Mouse (Mus musculus): ENCODE data around the gene Il1r1.
"Not testable (repeated sequence)": the region's sequence is repeated elsewhere in the genome, so short reads cannot be mapped to it uniquely, and the experiment has no call there.

Gene Il1r1

DNA sequence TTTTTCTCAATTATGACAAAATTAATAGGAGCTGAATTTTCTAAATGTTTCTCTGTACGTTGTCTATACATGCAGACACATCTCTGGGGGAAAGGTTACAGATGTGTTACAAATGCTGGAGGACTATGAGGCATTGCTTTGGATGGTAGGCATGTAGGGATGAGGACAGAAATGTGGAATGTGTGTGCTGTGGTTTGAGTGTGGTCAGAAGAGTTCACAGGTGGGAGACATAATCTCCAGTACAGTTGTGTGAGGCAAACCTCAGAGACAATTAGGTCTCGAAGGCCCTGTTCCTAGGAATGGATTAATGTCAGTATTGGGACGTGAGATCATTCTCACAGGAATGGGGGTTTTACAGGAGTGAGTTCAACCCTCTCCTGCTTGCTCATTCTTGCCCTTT is 47.3 kb downstream of the Il1r1 start:
- no peak for DNase-seq

DNA sequence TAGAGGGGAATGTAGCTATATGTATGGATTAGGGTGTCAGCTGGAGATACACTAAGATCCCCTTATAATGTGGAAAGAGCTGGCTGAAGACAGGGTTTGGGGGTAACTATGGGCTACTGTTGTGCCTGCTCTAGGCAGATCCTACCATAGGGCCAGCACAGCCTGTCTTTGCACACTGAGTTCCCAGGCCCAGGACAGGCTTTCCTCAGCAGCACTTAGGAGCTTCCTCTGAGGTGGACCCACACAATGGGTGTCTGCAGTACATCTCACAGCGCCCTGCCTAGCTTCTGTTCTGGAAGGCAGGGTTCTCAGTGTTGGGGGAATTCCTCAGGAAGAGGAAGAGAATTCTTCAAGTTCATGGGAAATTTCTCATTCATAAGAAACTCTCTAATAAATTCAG is 48.6 kb downstream of the Il1r1 start:
- no peak for DNase-seq

DNA sequence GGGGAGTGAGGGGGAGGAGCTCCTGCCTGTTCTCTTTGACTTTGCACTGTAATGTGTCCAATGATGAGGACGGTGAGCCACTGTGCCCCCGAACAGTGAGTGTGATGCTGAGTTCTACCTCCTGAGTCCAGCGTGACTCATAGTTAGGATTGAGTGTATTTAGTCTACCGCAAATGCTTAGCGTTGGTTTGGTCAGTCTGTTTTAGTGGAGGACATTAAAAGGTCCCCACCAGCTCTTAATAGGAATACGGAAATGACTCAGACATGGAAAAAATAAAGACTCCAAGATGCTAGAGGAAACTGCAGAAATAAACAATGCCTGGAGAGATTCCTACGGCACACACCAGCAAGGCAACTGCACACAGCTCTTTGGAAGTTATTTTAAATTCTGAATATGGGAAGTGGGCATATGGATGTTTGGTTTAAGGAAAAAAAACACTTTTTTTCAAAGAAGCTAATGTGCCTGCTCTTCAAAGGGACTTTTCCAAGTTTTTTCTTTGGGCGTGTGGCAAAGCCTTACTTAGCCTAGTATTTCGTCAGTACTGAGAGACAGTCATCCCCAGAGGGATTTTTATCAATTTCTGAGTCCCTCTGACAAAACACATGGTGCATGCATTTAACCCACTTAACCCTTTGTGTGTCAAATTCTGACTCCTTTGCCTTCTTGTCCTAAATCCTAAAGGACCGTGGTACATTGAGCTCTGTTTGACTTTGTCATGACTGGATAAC is 50.6 kb downstream of the Il1r1 start:
- no peak for DNase-seq

GRCm38 (mm10) chr1:40277944-40278343 is 53.1 kb downstream of the Il1r1 start:
- no peak for DNase-seq

DNA sequence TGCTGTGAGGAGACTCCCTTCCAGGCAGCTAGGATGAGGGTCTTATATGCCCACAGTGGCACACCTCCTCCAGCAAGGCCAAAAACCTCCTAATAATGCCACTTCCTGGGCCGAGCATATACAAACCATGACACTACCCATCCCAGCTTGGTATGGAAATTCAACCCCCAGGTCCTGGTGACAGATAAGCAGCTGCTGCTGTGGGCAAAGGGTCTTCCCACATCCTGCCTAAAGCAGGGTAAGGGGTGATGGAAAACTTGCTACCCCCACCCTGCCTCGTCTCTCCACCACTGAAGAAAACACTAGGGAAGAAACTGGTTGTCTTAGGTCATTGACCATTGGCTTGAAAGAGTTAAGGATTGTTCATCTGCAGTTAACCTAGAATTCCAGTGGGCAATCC is 53.8 kb downstream of the Il1r1 start:
- DNase-seq = no peak

DNA sequence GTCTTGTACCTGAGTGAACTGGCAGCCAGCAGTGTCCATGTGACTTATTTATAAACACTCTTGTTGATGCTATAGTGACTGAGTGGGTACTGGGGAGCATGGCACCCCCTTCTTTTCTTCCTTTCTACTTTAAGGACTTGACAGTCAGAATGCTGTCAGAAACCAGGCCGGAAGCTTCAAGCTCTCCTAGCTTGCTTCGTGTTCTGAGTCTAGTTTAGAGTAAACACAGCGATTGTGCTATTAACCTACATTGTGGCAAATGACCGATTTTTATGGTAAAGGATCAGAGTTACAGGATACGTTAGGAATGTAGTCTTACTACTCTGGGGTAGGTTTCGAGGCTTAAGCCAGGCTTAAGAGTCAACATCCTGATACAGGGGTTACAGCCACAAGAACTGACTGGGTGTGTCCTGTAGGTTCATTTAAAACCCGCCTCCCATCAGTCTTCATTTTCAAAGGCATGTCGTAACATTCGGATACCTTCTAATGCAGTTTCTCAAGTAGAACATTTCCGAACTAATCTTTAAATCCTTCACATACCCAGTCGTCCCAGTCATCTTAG is 54.4 kb downstream of the Il1r1 start:
- DNase-seq = no peak

- no peak for DNase-seq
Observed at GRCm38 (mm10) chr1:40281950-40282349, 57.1 kb downstream of the Il1r1 start.

- DNase-seq = no peak
Observed at GRCm38 (mm10) chr1:40282394-40282793, 57.5 kb downstream of the Il1r1 start.

DNA sequence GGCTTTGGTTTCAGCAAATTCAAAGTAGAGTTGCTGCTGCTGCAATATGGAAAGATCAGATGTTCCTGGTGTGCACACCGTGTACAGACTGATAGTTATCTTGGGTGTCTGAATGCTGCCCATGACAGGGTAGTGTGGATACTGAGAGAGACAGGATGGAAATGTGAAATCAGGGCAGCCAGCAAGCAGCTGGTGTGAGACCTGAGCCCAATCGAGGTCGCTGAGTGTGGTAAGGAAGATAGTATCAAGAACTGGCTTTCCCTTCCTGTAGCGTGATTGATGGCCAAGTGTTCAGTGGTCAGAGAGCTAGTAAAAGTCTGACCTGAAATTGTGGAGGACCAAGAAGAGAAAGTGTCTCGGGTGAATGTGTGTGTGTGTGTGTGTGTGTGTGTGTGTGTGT is 59.1 kb downstream of the Il1r1 start:
- no peak for DNase-seq

DNA sequence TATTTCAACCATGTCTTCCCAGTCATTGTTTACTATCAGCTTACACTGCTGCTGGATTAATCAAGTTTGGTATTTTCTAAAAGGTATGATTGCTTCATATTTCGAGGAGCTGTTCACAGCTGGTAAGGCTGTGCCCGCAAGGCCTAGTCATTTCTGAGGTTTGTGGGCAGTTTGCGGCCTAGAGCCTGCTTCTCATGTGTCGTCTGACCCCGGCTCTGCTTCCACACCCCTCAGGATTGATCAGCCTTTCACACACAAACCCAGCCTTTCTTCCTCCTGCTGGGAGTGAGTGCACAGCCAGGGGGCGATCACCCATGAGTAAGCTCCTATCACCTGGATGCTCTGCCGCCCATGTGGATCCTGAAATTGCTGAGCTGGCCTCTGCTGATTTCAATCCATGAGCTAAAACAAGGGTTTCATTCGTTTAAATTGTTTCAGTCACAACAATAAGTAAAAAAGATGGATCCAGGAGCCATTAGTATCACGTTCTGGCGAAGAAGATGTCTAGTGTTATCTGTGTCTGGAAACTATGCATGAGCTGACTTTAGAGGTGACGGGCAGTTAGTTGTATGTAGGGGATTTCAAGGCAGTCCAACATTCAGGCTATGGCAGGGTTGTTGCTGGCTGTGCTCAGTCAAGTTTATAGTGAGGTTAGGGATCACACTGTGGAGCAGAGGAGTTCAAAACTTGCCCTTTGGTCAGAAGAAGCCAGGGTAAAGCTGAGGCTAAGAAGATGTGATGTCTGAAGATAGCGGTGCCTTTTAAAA is 65.8 kb downstream of the Il1r1 start:
- DNase-seq = no peak

GRCm38 (mm10) chr1:40292231-40292630 is 67.4 kb downstream of the Il1r1 start:
- no peak for DNase-seq

- no peak for DNase-seq
Observed at GRCm38 (mm10) chr1:40293891-40294290, 69.0 kb downstream of the Il1r1 start.

- DNase-seq = no peak
Observed at GRCm38 (mm10) chr1:40294824-40295223, 69.9 kb downstream of the Il1r1 start.

DNA sequence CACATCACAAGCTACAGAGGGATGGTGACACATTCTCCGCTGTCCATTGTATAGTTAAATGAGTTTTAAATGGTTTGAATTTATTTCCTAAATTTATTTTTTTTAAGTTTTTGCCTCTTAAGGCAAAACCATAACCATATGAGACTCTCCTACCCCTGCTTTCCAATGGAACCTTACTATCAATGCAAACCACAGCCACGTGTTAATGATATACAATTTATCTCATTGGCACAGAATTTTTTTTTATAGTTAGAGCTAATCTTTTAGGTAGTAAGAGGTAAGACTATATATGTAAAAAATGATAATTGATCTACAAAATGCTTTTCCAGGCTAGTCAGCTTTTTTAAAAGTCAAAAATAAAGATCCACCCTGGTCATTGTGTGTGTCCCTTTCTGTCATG is 73.2 kb downstream of the Il1r1 start:
- no peak for DNase-seq

DNA sequence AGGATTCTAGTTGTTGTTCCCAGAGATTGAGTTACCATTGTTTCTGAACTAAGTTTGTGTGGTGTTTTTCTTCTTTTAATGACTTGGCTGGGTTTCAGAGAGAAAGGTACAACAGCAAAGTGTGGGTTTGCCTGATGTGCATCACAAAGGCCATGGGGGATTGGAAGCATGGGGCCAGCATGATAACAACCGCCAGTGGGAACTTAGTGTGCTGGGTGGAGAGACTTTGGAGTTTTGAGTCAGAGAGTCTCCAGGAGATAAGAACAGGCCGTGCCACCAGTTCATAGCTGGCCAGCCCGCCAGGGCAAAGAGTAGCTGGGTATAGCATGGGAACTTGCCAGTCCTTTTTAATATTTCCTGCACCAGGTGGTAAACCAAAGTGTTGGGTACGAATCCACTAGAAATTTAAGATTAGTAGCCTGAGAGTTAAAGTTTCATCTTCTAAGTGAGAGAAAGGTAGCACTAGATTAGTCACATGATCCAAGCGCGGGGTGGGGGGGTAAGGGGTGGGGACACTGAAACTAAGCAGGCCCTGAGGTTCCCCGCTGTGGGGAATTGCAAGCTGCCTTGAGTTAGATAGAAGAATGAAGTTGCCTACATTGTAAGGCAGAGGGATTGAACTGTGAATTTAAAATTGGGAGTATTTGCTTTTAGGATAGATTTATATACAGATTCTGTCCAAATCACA is 78.4 kb downstream of the Il1r1 start:
- DNase-seq = no peak

DNA sequence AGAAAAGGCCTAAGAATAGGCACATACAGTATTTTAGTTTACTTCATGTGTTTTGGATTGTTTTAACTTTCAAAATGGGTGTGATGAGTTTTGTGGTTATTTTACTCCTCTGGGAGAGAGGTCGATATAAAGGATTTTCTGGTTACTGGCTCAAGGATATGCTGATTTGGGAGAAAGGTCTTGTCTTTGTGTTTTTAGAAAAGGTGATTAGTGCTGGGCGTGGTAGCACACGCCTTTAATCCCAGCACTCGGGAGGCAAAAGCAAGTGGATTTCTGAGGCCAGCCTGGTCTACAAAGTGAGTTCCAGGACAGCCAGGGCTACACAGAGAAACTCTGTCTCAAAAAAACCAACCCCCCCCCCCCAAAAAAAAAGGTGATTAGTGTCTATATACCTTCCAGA is 79.4 kb downstream of the Il1r1 start:
- DNase-seq = not testable (repeated sequence)

- no peak for DNase-seq
Observed at GRCm38 (mm10) chr1:40306111-40306510, 81.2 kb downstream of the Il1r1 start.

GRCm38 (mm10) chr1:40311123-40311522 is 86.2 kb downstream of the Il1r1 start:
- DNase-seq = no peak

DNA sequence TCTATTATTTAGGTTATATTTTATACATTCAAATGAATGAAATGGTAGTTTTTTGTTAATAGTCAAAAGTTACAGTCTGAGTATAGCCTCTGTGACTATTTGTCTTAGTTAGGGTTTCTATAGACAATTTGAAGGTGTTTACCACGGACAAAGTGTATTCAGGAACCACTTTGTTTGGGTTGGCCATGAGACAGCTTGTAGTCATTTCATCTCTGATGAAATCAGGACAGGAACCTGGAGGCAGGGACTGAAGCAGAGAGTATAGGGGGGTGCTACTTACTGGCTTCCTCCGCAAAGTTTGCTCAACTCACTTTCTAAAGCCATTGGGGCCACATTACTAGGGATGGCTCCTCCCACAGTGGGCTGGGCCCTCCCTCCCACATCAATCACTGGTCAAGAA is 86.7 kb downstream of the Il1r1 start:
- DNase-seq = no peak

DNA sequence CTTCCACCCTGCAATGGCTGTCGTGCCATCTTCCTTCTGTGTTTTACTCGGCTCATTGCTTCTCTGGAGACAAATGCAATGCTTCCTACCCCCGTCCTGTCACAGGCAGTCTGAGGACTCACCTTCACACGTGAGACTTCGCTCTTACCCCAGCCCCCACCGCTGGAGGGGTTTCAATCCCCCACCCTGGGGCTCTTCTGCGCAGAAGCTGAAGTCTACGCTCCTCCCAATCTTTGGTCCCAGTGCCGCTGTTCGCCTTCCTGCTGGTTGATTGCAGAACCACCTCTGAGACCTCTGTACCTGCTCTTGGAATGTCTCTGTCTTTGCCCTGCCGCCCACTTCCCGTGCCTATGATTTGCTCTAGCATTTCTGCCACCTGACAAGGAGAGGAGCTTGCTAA is 89.1 kb downstream of the Il1r1 start:
- DNase-seq = no peak

DNA sequence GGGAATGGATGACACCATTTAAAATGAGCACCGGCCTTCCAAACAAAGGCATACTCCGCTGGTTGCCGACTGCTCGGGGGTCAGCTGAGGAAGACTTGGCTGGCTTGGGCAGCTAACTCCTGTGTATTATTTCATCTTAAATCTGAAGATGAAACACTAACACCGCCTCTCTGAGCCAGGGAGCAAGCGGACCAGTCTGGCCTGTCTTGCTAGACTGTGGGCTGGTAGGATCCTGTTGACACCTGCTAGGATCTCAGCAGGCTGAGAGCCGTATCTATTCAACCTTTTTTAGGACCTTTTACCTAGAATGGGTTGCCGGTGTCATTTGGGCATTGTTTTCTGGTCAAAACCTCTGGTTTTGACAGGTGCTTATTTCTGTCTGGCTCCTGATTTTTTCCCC is 92.8 kb downstream of the Il1r1 start:
- DNase-seq = no peak

- no peak for DNase-seq
Observed at GRCm38 (mm10) chr1:40321824-40322223, 96.9 kb downstream of the Il1r1 start.

- DNase-seq = no peak
Observed at GRCm38 (mm10) chr1:40322543-40322942, 97.7 kb downstream of the Il1r1 start.

DNA sequence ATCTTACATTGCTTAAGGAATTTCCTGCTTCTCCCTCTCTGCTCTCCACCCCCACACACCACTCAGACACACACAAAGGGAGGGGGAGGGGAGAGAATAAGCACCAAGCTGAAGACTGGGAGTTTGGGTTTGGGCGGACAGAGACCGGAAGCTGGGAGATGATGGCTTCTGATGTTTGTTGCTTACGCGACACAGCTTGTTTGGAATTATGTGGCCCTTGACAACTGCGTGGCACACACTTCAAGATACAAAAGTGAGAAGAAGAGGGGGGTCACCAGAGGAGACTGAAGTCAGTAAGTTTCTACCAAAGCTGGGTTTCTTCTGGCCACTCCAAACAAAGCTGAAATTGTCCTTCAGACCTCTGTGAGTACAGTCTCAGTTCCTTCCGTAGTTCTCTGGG is 99.6 kb downstream of the Il1r1 start, which contains the start of gene Il1rl2:
Gene Il1rl2, plus strand, starts transcription at position 154 of the 400 bp plus-strand sequence.
- DNase-seq = peak; percentile 61
